25 mouse cellular contexts compared by ENCODE assay signal in genomic region chr3:59128681-59129080, GRCm38 (mm10). TPM values are rescaled to one million over a fixed set of nuclear protein-coding genes. Genes with fewer than 3 reads are reported as not detected.
DNase-seq lines count a peak whose midpoint lies in the region; ATAC-seq and TF ChIP-seq lines count a peak whose summit lies in the region.
"Had no signal": no experiment of that assay in that cellular context is flagged by ENCODE, and none has a peak within 500 bp of the region (broad histone marks: within the 10 kb centered on the region; RNA-seq: fewer than 3 reads in every experiment).

No protein-coding gene starts in this region.

- no peak overlapping the region for H3K9ac ChIP-seq in intestine, postnatal 0 days (ENCODE audit: low read depth, low read length)
- H3K9ac ChIP-seq in intestine, embryonic 15.5 days: no peak overlapping the region
- no peak overlapping the region for H3K9ac ChIP-seq in lung, embryonic 15.5 days
- H3K9ac ChIP-seq: embryonic facial prominence, embryonic 13.5 days; forebrain, embryonic 12.5 days; forebrain, embryonic 15.5 days; hindbrain, embryonic 12.5 days; hindbrain, embryonic 15.5 days had no signal

- H3K27me3 ChIP-seq in intestine, postnatal 0 days (replicated peaks; ENCODE audit: control insufficient read depth, insufficient read depth, low read length): no peaks in the 10 kb centered on the region
- no peaks in the 10 kb centered on the region for H3K27me3 ChIP-seq in intestine, embryonic 15.5 days (replicated peaks)
- H3K27me3 ChIP-seq in lung, embryonic 15.5 days: no peaks in the 10 kb centered on the region
- H3K27me3 ChIP-seq: embryonic facial prominence, embryonic 13.5 days; forebrain, embryonic 12.5 days; forebrain, embryonic 15.5 days; hindbrain, embryonic 12.5 days; hindbrain, embryonic 15.5 days had no signal

- 75% methylated on average over 20 of the region's 20 CpGs for WGBS in intestine, postnatal 0 days
- 85% methylated on average over 20 of the region's 20 CpGs for WGBS in intestine, embryonic 15.5 days
- WGBS in lung, embryonic 15.5 days: 79% methylated on average over 20 of the region's 20 CpGs

- H3K27ac ChIP-seq in intestine, postnatal 0 days (ENCODE audit: low read depth, low read length): no peak overlapping the region
- no peak overlapping the region for H3K27ac ChIP-seq in intestine, embryonic 15.5 days
- no peak overlapping the region for H3K27ac ChIP-seq in lung, embryonic 15.5 days
- H3K27ac ChIP-seq: embryonic facial prominence, embryonic 10.5 days; embryonic facial prominence, embryonic 13.5 days; forebrain, embryonic 12.5 days; forebrain, embryonic 15.5 days; hindbrain, embryonic 12.5 days; hindbrain, embryonic 15.5 days had no signal

- H3K9me3 ChIP-seq in intestine, postnatal 0 days (ENCODE audit: control insufficient read depth): no peaks in the 10 kb centered on the region
- no peaks in the 10 kb centered on the region for H3K9me3 ChIP-seq in intestine, embryonic 15.5 days
- H3K9me3 ChIP-seq in lung, embryonic 15.5 days: no peaks in the 10 kb centered on the region
- H3K9me3 ChIP-seq: embryonic facial prominence, embryonic 10.5 days; embryonic facial prominence, embryonic 13.5 days; forebrain, embryonic 12.5 days; forebrain, embryonic 15.5 days; hindbrain, embryonic 12.5 days; hindbrain, embryonic 15.5 days had no signal

- TF ChIP-seq CTCF in intestine, postnatal 0 days (IDR thresholded peaks at IDR 0.05; ENCODE audit: low read depth): no peak

- no peaks in the 10 kb centered on the region for H3K36me3 ChIP-seq in intestine, postnatal 0 days (ENCODE audit: control insufficient read depth, insufficient read depth)
- H3K36me3 ChIP-seq in intestine, embryonic 15.5 days: no peaks in the 10 kb centered on the region
- H3K36me3 ChIP-seq in lung, embryonic 15.5 days: no peaks in the 10 kb centered on the region
- H3K36me3 ChIP-seq: embryonic facial prominence, embryonic 10.5 days; embryonic facial prominence, embryonic 13.5 days; forebrain, embryonic 12.5 days; forebrain, embryonic 15.5 days; hindbrain, embryonic 12.5 days; hindbrain, embryonic 15.5 days had no signal

- H3K4me1 ChIP-seq in intestine, postnatal 0 days (replicated peaks; ENCODE audit: control insufficient read depth, insufficient read depth, low read length): no peaks in the 10 kb centered on the region
- peaks cover 6% of the 10 kb centered on the region; the same call in 1 of the 2 replicates for H3K4me1 ChIP-seq in intestine, embryonic 15.5 days (replicated peaks)
- H3K4me1 ChIP-seq in lung, embryonic 15.5 days: peaks cover 31% of the 10 kb centered on the region
- H3K4me1 ChIP-seq: forebrain, embryonic 12.5 days; forebrain, embryonic 15.5 days; hindbrain, embryonic 12.5 days; hindbrain, embryonic 15.5 days had no signal

- no peak for DNase-seq in lung, postnatal 36 days
- DNase-seq in 416B (ENCODE audit: low read depth): peak; percentile 67
- DNase-seq in thymus, postnatal 0 days (ENCODE audit: low spot score): no peak
- DNase-seq: adrenal gland, adult 2 months; adrenal gland, postnatal 14 days; cerebellum, adult 11 months; cerebellum, adult 8-10 months; cerebellum, postnatal 10 days; cerebellum, postnatal 36 days; embryo, embryonic 11 days; gastrocnemius, postnatal 25 days had no signal

- ATAC-seq in intestine, postnatal 0 days: no peak
- ATAC-seq in intestine, embryonic 15.5 days: no peak
- ATAC-seq in lung, embryonic 15.5 days (ENCODE audit: borderline replicate concordance, extremely low read depth, low FRiP score, low TSS enrichment): no peak
- ATAC-seq: CD4-positive, CD25-positive, alpha-beta regulatory T cell, adult 4 months; forebrain, embryonic 15.5 days had no signal

- H3K4me2 ChIP-seq in intestine, postnatal 0 days (replicated peaks; ENCODE audit: low read depth): peak overlapping the region; percentile 24; the same call in 1 of the 2 replicates
- H3K4me2 ChIP-seq in intestine, embryonic 15.5 days (replicated peaks): no peak overlapping the region
- H3K4me2 ChIP-seq in lung, embryonic 15.5 days: peak overlapping the region; percentile 13
- H3K4me2 ChIP-seq: embryonic facial prominence, embryonic 13.5 days; forebrain, embryonic 12.5 days; forebrain, embryonic 15.5 days; heart, embryonic 11.5 days; hindbrain, embryonic 12.5 days; hindbrain, embryonic 15.5 days had no signal

- no peak overlapping the region for H3K4me3 ChIP-seq in intestine, postnatal 0 days (ENCODE audit: low read depth, low read length)
- H3K4me3 ChIP-seq in intestine, embryonic 15.5 days (replicated peaks): no peak overlapping the region
- H3K4me3 ChIP-seq in lung, embryonic 15.5 days: no peak overlapping the region
- H3K4me3 ChIP-seq: embryonic facial prominence, embryonic 10.5 days; embryonic facial prominence, embryonic 13.5 days; erythroblast, embryonic 14.5 days; forebrain, embryonic 12.5 days; forebrain, embryonic 15.5 days; hindbrain, embryonic 12.5 days; hindbrain, embryonic 15.5 days had no signal

RNA-seq across cellular contexts. Expression of gene P2ry14, which starts 24.7 kb away (rescaled TPM):
- 20.3 and 21.5 TPM in 2 replicates for polyA plus RNA-seq in intestine, postnatal 0 days (2015; fragmentation: Nextera tagmentation; extraction: Ambion mirVana)
- polyA plus RNA-seq in intestine, embryonic 15.5 days (2015; fragmentation: Nextera tagmentation; extraction: Ambion mirVana): 8.6 and 10.3 TPM in 2 replicates
- polyA plus RNA-seq in lung, embryonic 15.5 days (2015; fragmentation: Nextera tagmentation; extraction: Ambion mirVana): 19.1 and 24.7 TPM in 2 replicates
- 6.9 and 7.3 TPM in 2 replicates for polyA plus RNA-seq in thymus, postnatal 0 days (2015; fragmentation: Nextera tagmentation; extraction: Ambion mirVana)
- polyA plus RNA-seq: C2C12; erythroblast, embryonic 14.5 days had no signal

RNA-seq across cellular contexts. Expression of gene Gpr171, which starts 27.1 kb away (rescaled TPM):
- 0.51 and 0.57 TPM in 2 replicates for polyA plus RNA-seq in intestine, postnatal 0 days (2015; fragmentation: Nextera tagmentation; extraction: Ambion mirVana)
- 0.97 and 1.00 TPM in 2 replicates for polyA plus RNA-seq in intestine, embryonic 15.5 days (2015; fragmentation: Nextera tagmentation; extraction: Ambion mirVana)
- polyA plus RNA-seq in lung, embryonic 15.5 days (2015; fragmentation: Nextera tagmentation; extraction: Ambion mirVana): 0.92 and 1.3 TPM in 2 replicates
- 26.4 and 27.8 TPM in 2 replicates for polyA plus RNA-seq in thymus, postnatal 0 days (2015; fragmentation: Nextera tagmentation; extraction: Ambion mirVana)
- polyA plus RNA-seq: adrenal gland, adult 2 months; C2C12; cortical plate, adult 2 months; erythroblast, embryonic 14.5 days had no signal

Comparison
In these comparisons a context has a peak if more than half of its experiments do, and no peak if none do; other contexts are left out.
1. RNA of gene Gpr171, which starts 27.1 kb away (polyA plus RNA-seq): 26.4 to 27.8 TPM in thymus, postnatal 0 days; 0.92 to 1.3 TPM in lung, embryonic 15.5 days, 0.97 to 1.00 TPM in intestine, embryonic 15.5 days and 0.51 to 0.57 TPM in intestine, postnatal 0 days; every median in the first group is over 10 times any median in the second.